Mouse (Mus musculus) small intestine, adult 2 months (tissue): ENCODE measurements around the gene Swt1.

Source experiments
- CTCF ChIP-seq: fragments of 200-500 bp; IDR thresholded peaks from 2 replicates; pipeline ENCODE4 v1.5.1; 2012; ENCODE audit warnings: low read depth, mild to moderate bottlenecking, control low read depth, inconsistent platforms, low read length, moderate library complexity, mixed read lengths; ENCODE audit not compliant: insufficient replicate concordance, insufficient read length; ENCODE audit errors: extremely low read depth
- POLR2A ChIP-seq: fragments of 200-500 bp; IDR thresholded peaks from 2 replicates; pipeline ENCODE4 v1.6.1; 2012; ENCODE audit warnings: low read depth, mild to moderate bottlenecking, control low read depth, inconsistent platforms, low read length, moderate library complexity

- TF ChIP-seq CTCF (no peak), POLR2A (no peak)
Observed at GRCm38 (mm10) chr1:151426947-151427600, 1.2 kb downstream of the Swt1 start.
